Mouse (Mus musculus) lung, adult 10 weeks (tissue): Measurements from ENCODE around the gene Clcnka. TPM values are rescaled to one million over a fixed set of nuclear protein-coding genes. Genes with fewer than 3 reads are reported as not detected.

Source experiments
- polyA plus RNA-seq: library from polyadenylated mRNA; stranded (reverse); fragments of 350-450 nt; fragmentation: Illumina TruSeq; extraction: RNeasy Lipid Tissue Mini Kit (QIAGEN cat#74804); gene quantifications from one replicate; pipeline ENCODE4 v1.2.3, GENCODE M21; 2014; ENCODE audit warnings: low read depth, low replicate concordance; ENCODE audit not compliant: insufficient read depth

The Clcnka gene
- polyA plus RNA-seq = not detected

DNA sequence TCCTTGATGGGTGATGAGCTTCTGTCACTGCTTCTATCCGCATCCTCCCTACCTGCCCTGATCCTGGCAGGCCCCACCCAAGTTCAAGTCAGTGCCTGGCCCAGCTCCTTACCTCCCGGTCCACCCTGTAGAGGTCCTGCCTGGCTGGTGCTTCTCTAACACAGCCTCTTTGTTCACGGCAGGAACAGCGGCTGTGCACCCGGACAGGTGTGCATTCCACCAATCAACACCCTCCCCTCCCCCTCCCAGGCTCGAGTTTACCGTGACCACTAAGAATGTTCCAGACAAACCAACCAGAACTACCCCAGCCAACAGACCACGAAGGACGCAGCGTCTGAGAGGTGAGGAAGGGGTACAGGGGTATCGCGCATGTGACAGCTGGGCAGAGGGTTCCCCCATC lies at the start of gene Clcnka:
Gene Clcnka (minus strand): TSS at position 180 of the 400 bp plus-strand sequence.

DNA sequence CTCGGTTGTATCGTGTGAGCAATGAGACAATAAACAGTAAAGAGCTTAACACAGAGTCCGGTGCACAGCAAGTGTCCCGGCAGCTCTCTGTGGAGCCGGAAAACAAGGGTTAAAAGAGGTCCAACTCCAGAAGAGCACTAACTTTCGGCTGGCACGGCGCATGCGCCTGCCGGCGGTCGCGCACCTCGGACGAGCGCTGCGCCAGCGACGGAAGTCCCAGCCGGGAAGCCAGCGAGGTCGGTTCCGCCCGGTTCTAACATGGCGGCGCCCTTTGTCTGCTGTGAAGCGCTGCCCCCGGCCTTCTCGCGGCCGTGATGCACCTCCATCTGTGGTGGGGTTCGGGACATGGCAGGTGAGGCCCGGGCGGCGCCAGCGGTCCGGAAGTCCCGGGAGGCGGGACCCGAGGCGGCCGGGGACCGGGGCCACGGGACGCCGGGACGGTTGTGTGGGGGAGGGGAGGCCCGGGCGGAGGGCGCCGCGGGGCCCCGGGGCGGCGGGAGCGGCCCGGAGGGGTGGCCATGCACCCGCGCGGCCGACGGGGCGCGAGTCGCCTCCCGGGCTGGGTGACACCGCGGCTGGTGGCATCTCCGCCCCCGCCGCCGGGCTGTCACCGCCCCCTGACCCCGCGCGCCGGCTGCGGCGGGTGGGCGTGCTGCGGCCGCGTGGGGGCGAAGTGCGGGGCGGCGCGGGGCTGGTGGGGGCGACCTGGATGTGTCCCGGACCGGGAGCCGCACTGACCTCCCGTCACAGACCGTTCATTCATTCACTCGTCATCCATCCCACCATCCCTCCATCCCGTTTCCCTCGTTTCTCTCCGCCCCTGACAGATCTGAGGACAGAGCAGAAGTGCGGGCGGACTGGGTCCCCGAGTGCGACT lies 46.2 kb upstream of the Clcnka start, which contains the start of gene Zbtb17:
Gene Zbtb17 (plus strand): TSS at position 204 of the 877 bp plus-strand sequence.

GRCm38 (mm10) chr4:141435974-141436373 lies 37.5 kb upstream of the Clcnka start, which contains the start of gene Srarp:
TSS of gene Srarp (minus strand) at chr4:141436105.

DNA sequence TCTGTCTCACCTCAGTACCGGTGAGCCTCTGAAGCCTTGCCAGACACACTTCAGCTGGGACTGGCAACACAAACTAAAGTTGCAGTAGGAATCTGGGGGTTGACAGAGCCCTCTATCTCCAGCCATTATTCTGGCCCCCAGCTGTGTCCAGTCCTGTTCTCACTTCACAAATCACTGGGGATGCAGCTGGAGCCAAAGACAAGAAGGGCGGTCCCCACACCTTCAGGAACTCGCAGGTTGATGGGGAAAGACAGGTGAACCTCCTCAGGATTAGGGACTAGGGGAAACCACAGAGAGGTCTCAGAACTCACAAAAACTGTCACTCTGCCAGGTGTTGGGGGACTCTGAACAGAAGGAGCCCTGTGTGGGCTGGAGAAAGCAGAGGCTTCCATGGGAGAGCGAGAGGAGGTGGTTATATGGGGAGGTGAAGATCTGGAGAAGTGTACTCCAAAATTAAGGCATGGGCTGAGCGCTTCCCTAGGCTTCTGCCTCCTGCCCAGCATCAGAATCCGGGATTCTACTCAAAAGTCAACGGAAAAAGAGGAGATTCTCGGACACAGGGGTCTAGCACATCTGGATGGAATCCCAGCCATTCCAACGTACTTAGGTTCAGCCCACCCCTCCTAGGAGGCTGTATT lies 21.8 kb upstream of the Clcnka start, which contains the start of gene Hspb7:
Gene Hspb7 (plus strand): TSS at position 588 of the 638 bp plus-strand sequence.

DNA sequence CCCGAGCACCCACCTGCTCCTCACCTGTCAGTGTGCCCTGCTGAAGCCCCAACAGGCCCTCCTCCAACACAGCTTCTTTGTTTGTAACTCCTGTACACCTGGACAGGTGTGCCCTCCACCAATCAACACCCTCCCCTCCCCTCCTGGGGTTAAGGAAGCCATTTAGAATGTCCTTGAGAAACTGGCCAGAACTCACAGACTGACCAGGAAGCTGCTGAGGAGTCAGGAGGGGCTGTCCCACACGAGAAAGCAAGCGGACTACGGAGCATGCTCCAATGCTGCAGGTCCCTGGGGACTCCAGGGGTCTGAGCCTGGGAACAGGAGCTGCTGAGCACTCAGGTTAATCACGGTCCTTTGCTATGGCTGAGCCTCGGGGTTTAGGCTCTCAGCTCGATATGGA lies 17.4 kb upstream of the Clcnka start, which contains the start of gene Clcnkb:
Gene Clcnkb (minus strand): TSS at position 91 of the 400 bp plus-strand sequence.

GRCm38 (mm10) chr4:141367997-141368791 lies 30.3 kb downstream of the Clcnka start, which contains the start of gene Fam131c:
TSS of gene Fam131c (plus strand) at chr4:141368220.

Other genes with a start within 250 kb of the Clcnka start
- gene Rsg1, start 184.8 kb downstream of the Clcnka start, polyA plus RNA-seq = 0.23 TPM
- 5.1 TPM for gene Arhgef19, start 159.2 kb downstream of the Clcnka start, polyA plus RNA-seq
- 17.4 TPM for gene Epha2, start 97.5 kb downstream of the Clcnka start, polyA plus RNA-seq
- gene Fam131c, start 30.5 kb downstream of the Clcnka start, polyA plus RNA-seq = 0.87 TPM
- not detected for gene Clcnkb, start 17.3 kb upstream of the Clcnka start, polyA plus RNA-seq
- gene Hspb7, start 22.1 kb upstream of the Clcnka start, polyA plus RNA-seq = 11.0 TPM
- not detected for gene Srarp, start 37.4 kb upstream of the Clcnka start, polyA plus RNA-seq
- gene Zbtb17, start 45.9 kb upstream of the Clcnka start, polyA plus RNA-seq = 12.2 TPM
- 2.8 TPM for gene Spen, start 139.9 kb upstream of the Clcnka start, polyA plus RNA-seq
- 19.7 TPM for gene Fblim1, start 207.4 kb upstream of the Clcnka start, polyA plus RNA-seq
- gene Tmem82, start 219.9 kb upstream of the Clcnka start, polyA plus RNA-seq = 1.9 TPM
- gene Slc25a34, start 225.1 kb upstream of the Clcnka start, polyA plus RNA-seq = 2.5 TPM